22 mouse cellular contexts compared by ENCODE assay signal in genomic region chr1:92330181-92330580, GRCm38 (mm10).
"Had no signal": no experiment of that assay in that cellular context is flagged by ENCODE, and none has a peak within 500 bp of the region (broad histone marks: within the 10 kb centered on the region; RNA-seq: fewer than 3 reads in every experiment).

No protein-coding gene starts in this region.

- H3K27ac ChIP-seq: forebrain, embryonic 15.5 days; hindbrain, embryonic 13.5 days; hindbrain, embryonic 15.5 days; hindbrain, postnatal 0 days; kidney, embryonic 15.5 days; kidney, postnatal 0 days; limb, embryonic 12.5 days; limb, embryonic 15.5 days; liver, embryonic 12.5 days had no signal

- DNase-seq: forebrain, postnatal 0 days; gastrocnemius, postnatal 14 days; heart, adult 18-20 months; heart, postnatal 10 days; heart, postnatal 36 days; kidney, adult 11 months; kidney, adult 2 months; kidney, adult 9 months; kidney, postnatal 14 days; layer of hippocampus, adult 9-11 months; layer of hippocampus, postnatal 36 days; left cerebral cortex, postnatal 4 days had no signal

- H3K4me2 ChIP-seq: forebrain, embryonic 15.5 days; heart, embryonic 12.5 days; hindbrain, embryonic 13.5 days; hindbrain, embryonic 15.5 days; kidney, embryonic 15.5 days; limb, embryonic 12.5 days; limb, embryonic 15.5 days; liver, embryonic 12.5 days had no signal

- H3K9ac ChIP-seq: forebrain, embryonic 15.5 days; forebrain, postnatal 0 days; heart, embryonic 12.5 days; hindbrain, embryonic 13.5 days; hindbrain, embryonic 15.5 days; kidney, embryonic 15.5 days; limb, embryonic 12.5 days; limb, embryonic 15.5 days; liver, embryonic 12.5 days had no signal

- H3K9me3 ChIP-seq: forebrain, embryonic 15.5 days; heart, embryonic 12.5 days; hindbrain, embryonic 13.5 days; hindbrain, embryonic 15.5 days; kidney, embryonic 15.5 days; limb, embryonic 12.5 days; limb, embryonic 15.5 days; liver, embryonic 12.5 days had no signal

- H3K27me3 ChIP-seq: forebrain, embryonic 15.5 days; heart, embryonic 12.5 days; hindbrain, embryonic 13.5 days; hindbrain, embryonic 15.5 days; kidney, embryonic 15.5 days; limb, embryonic 15.5 days; liver, embryonic 12.5 days had no signal

- H3K36me3 ChIP-seq: forebrain, embryonic 15.5 days; heart, embryonic 12.5 days; hindbrain, embryonic 13.5 days; hindbrain, embryonic 15.5 days; kidney, embryonic 15.5 days; limb, embryonic 12.5 days; limb, embryonic 15.5 days; liver, embryonic 12.5 days had no signal

- H3K4me3 ChIP-seq: forebrain, embryonic 15.5 days; heart, embryonic 12.5 days; hindbrain, embryonic 13.5 days; hindbrain, embryonic 15.5 days; kidney, embryonic 15.5 days; limb, embryonic 12.5 days; limb, embryonic 15.5 days; liver, embryonic 12.5 days had no signal

- H3K4me1 ChIP-seq: forebrain, embryonic 15.5 days; hindbrain, embryonic 13.5 days; hindbrain, embryonic 15.5 days; limb, embryonic 12.5 days; liver, embryonic 12.5 days had no signal

- ATAC-seq: forebrain, embryonic 15.5 days; forebrain, postnatal 0 days; hindbrain, postnatal 0 days; liver, embryonic 12.5 days had no signal
